Mouse (Mus musculus): Measurements from ENCODE around the gene Grm4.

GRCm38 (mm10) chr17:27512619-27513161 is 8.5 kb downstream of the Grm4 start:
- TF ChIP-seq EP300 (IDR thresholded peaks at IDR 0.05; ENCODE audit: low read length) (no peak), TBP (conservative IDR thresholded peaks at IDR 0.05; ENCODE audit: low read depth, low read length) (no peak), POLR2A (IDR thresholded peaks at IDR 0.05; ENCODE audit: low read depth, low read length) (no peak), TCF12 (IDR thresholded peaks at IDR 0.05; ENCODE audit: low read depth, low read length) (no peak), CTCF (conservative IDR thresholded peaks at IDR 0.05 in 1 of 2, IDR thresholded peaks at IDR 0.05 in 1 of 2; ENCODE audit: low read depth in 2 of 2, low read length in 2 of 2) (no peak), POLR2AphosphoS2 (IDR thresholded peaks at IDR 0.05; ENCODE audit: low read depth, low read length) (no peak), MAX (IDR thresholded peaks at IDR 0.05; ENCODE audit: low read length) (no peak), CHD1 (IDR thresholded peaks at IDR 0.05; ENCODE audit: low read depth, low read length) (no peak)

All from CH12.LX (cell line).